Mouse (Mus musculus): ENCODE data around the gene Ubl7. TPM values are rescaled to one million over a fixed set of nuclear protein-coding genes. Genes with fewer than 3 reads are reported as not detected.

Ubl7 gene
- polyA plus RNA-seq, 1 experiment from 2014 or later = 122 TPM

- Histone ChIP-seq H3K9me3 (ENCODE audit: control insufficient read depth, low read length) (no peaks in the 10 kb centered on the region), H3K4me3 (ENCODE audit: low read depth, low read length) (peak overlapping the region; percentile 84), H3K27me3 (ENCODE audit: control insufficient read depth, insufficient read depth, low read length) (peaks cover 25% of the 10 kb centered on the region), H3K4me1 (replicated peaks; ENCODE audit: control insufficient read depth, insufficient read depth, low read length) (0 out of 2 replicates have a peak, but pooled peaks cover 6% of the 10 kb centered on the region), H3K36me3 (ENCODE audit: control insufficient read depth, insufficient read depth, low read length) (no peaks in the 10 kb centered on the region), H3K9ac (ENCODE audit: low read depth, low read length) (peak overlapping the region; percentile 84), H3K27ac (ENCODE audit: low read depth, low read length) (peak overlapping the region; percentile 86), H3K4me2 (replicated peaks; ENCODE audit: low read depth, low read length) (peak overlapping the region; percentile 97)
- DNase-seq (ENCODE audit: low spot score) (peak; percentile 75), ATAC-seq (ENCODE audit: low FRiP score) (peak; percentile 68)
- 0% methylated on average over 34 of the region's 44 CpGs for WGBS
Measured at GRCm38 (mm10) chr9:57940349-57940794, 29.6 kb downstream of the Ubl7 start.

GRCm38 (mm10) chr9:57940861-57941638 lies 30.3 kb downstream of the Ubl7 start:
- H3K27me3 ChIP-seq (ENCODE audit: control insufficient read depth, insufficient read depth, low read length) = peaks cover 25% of the 10 kb centered on the region

DNA sequence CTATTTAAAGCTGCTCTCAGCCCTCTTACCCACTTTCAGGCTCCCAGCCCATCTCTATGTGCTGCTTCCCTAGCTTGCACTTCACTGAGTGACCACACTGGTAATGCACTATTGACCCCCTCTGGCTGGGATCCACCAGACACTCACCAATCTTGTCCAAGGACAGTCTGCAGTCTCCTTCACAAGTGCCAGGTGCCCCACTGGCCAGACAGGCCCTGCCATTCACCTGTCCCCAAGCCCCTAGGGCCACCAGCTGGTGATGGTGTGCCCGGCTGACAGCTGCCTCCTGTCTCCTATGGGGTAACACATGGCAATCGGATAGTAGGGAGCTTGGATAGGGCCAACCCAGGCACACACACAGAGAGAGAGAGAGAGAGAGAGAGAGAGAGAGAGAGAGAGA lies 31.3 kb downstream of the Ubl7 start:
- no peak for ATAC-seq (ENCODE audit: low FRiP score)
- peak overlapping the region; percentile 17; the same call in 1 of the 2 replicates for H3K4me2 ChIP-seq (replicated peaks; ENCODE audit: low read depth, low read length)
- no peak for DNase-seq (ENCODE audit: low spot score)
- 42% methylated on average over 2 of the region's 2 CpGs for WGBS
- H3K27me3 ChIP-seq (ENCODE audit: control insufficient read depth, insufficient read depth, low read length) = peaks cover 25% of the 10 kb centered on the region
- H3K9me3 ChIP-seq (ENCODE audit: control insufficient read depth, low read length) = no peaks in the 10 kb centered on the region
- no peak overlapping the region for H3K27ac ChIP-seq (ENCODE audit: low read depth, low read length)
- no peak overlapping the region for H3K9ac ChIP-seq (ENCODE audit: low read depth, low read length)
- 0 out of 2 replicates have a peak, but pooled peaks cover 6% of the 10 kb centered on the region for H3K4me1 ChIP-seq (replicated peaks; ENCODE audit: control insufficient read depth, insufficient read depth, low read length)
- H3K4me3 ChIP-seq (ENCODE audit: low read depth, low read length) = 0 out of 2 replicates have a peak overlapping the region, but pooled peaks have one; percentile 10
- H3K36me3 ChIP-seq (ENCODE audit: control insufficient read depth, insufficient read depth, low read length) = no peaks in the 10 kb centered on the region

More at GRCm38 (mm10) chr9:57940861-57941638, 30.3 kb downstream of the Ubl7 start:
- 7% methylated on average over 25 of the region's 28 CpGs for WGBS
- Histone ChIP-seq H3K4me3 (ENCODE audit: low read depth, low read length) (peak overlapping the region; percentile 84), H3K4me1 (replicated peaks; ENCODE audit: control insufficient read depth, insufficient read depth, low read length) (0 out of 2 replicates have a peak, but pooled peaks cover 6% of the 10 kb centered on the region), H3K9ac (ENCODE audit: low read depth, low read length) (peak overlapping the region; percentile 84), H3K9me3 (ENCODE audit: control insufficient read depth, low read length) (no peaks in the 10 kb centered on the region), H3K4me2 (replicated peaks; ENCODE audit: low read depth, low read length) (peak overlapping the region; percentile 97), H3K36me3 (ENCODE audit: control insufficient read depth, insufficient read depth, low read length) (no peaks in the 10 kb centered on the region), H3K27ac (ENCODE audit: low read depth, low read length) (peak overlapping the region; percentile 86)
- ATAC-seq (ENCODE audit: low FRiP score) (no peak), DNase-seq (ENCODE audit: low spot score) (peak; percentile 45)

GRCm38 (mm10) chr9:57943067-57943466 lies 32.3 kb downstream of the Ubl7 start:
- WGBS = 20% methylated on average over 2 of the region's 2 CpGs
- H3K4me1 ChIP-seq (replicated peaks; ENCODE audit: control insufficient read depth, insufficient read depth, low read length) = 0 out of 2 replicates have a peak, but pooled peaks cover 6% of the 10 kb centered on the region

DNA sequence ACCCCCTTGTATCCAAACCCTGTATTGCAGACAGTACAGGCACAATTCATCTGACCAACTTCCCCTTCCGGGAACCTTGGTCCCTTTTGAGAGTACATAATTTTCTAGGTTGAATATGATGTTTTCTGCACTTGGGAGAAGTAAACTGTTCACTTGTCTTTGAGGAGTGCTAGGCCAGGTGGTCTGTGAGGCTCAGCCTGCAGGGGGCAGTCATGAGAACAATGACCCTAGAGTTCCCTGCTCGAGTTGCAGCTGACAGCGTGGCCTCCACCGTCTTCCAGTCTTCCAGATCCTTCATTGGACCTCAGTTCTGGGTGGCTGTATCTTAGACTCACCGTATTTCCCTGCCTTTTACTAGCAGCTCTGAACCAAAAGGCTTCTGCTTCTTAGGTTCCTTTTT lies 33.8 kb downstream of the Ubl7 start:
- Histone ChIP-seq H3K36me3 (ENCODE audit: control insufficient read depth, insufficient read depth, low read length) (no peaks in the 10 kb centered on the region), H3K4me1 (replicated peaks; ENCODE audit: control insufficient read depth, insufficient read depth, low read length) (0 out of 2 replicates have a peak, but pooled peaks cover 4% of the 10 kb centered on the region), H3K9ac (ENCODE audit: low read depth, low read length) (no peak overlapping the region), H3K27me3 (ENCODE audit: control insufficient read depth, insufficient read depth, low read length) (peaks cover 25% of the 10 kb centered on the region), H3K4me3 (ENCODE audit: low read depth, low read length) (no peak overlapping the region), H3K9me3 (ENCODE audit: control insufficient read depth, low read length) (no peaks in the 10 kb centered on the region), H3K27ac (ENCODE audit: low read depth, low read length) (no peak overlapping the region), H3K4me2 (replicated peaks; ENCODE audit: low read depth, low read length) (no peak overlapping the region)
- WGBS = 30% methylated on average over 5 of the region's 5 CpGs
- DNase-seq (ENCODE audit: low spot score) (peak; percentile 80), ATAC-seq (ENCODE audit: low FRiP score) (no peak)

More at GRCm38 (mm10) chr9:57943067-57943466, 32.3 kb downstream of the Ubl7 start:
- no peaks in the 10 kb centered on the region for H3K9me3 ChIP-seq (ENCODE audit: control insufficient read depth, low read length)
- H3K9ac ChIP-seq (ENCODE audit: low read depth, low read length) = no peak overlapping the region
- DNase-seq (ENCODE audit: low spot score) (no peak), ATAC-seq (ENCODE audit: low FRiP score) (no peak)
- no peaks in the 10 kb centered on the region for H3K36me3 ChIP-seq (ENCODE audit: control insufficient read depth, insufficient read depth, low read length)
- H3K27me3 ChIP-seq (ENCODE audit: control insufficient read depth, insufficient read depth, low read length) = peaks cover 25% of the 10 kb centered on the region
- H3K4me3 ChIP-seq (ENCODE audit: low read depth, low read length) = no peak overlapping the region
- no peak overlapping the region for H3K27ac ChIP-seq (ENCODE audit: low read depth, low read length)
- no peak overlapping the region for H3K4me2 ChIP-seq (replicated peaks; ENCODE audit: low read depth, low read length)

DNA sequence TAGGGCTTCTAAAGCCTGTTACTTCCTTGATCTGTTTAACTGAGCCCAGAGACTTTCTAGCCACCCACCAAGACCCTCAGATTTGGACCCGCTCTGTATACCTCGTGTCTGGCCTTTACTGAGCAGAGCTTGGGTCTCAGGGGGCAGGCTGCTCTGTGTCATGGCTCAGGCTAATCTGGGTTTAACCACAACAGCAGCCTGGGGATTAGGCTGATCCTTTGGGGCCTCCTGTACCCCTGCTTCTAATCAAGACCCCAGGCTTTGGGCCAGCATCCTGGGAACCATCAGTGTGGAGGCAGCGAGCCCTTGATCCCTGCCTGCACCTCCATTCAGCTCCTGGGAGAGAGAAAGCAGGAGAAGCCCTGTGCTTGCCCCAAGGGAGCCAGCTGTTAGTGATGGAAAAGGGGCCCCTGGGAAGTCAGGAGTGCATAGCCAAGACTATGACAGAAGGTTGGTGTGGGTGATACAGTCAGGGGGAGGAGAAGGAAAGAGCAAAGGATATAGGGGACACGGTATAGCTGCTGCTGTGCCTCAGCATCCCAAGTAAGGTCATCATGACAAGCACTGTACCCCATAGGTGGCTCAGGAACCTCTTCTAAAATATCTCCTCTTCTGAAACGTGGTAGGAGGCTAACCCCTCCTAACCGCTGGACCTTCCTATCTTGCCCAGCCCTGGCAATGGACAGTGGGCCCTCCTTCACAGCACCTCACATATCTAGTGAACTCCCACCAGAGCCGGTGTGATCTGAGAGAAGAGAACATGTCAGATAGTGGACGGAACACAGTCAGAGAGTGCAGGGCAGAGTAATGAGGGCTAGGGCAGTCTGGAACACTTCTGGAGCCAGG lies 35.2 kb downstream of the Ubl7 start:
- Histone ChIP-seq H3K27ac (ENCODE audit: low read depth, low read length) (no peak overlapping the region), H3K4me1 (replicated peaks; ENCODE audit: control insufficient read depth, insufficient read depth, low read length) (0 out of 2 replicates have a peak, but pooled peaks cover 6% of the 10 kb centered on the region)

DNA sequence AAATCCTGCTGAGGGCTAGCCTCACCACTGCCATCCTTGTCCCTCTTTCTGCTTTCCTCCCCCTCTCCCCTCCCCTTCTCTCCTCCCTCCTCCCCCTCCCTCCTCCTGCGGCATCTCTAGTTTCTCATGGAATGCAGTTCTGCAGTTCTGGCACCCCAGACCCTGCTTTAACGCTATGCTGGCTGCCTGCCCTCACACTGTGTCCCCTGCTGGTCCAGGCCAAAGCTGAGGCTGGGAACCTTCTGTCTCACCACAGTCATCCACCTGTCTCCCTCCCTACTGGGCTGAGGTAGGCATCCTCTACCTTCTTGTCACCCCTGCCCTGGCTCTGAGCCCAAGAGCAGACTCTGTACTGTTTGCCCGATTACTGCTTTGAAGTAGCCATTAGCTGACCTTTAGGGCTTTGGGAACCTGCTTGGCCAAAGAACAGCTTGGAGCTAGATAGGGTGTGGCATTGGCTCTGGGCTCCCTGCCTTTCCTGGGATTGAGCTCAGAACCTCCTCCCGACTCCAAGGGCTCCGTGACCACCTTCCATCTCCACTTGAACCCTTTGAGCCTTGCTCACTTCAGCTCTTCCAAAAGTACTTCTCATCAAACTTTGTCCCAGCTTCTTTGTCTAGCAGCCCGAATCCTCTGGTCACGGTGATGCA lies 36.7 kb downstream of the Ubl7 start:
- no peak overlapping the region for H3K9ac ChIP-seq (ENCODE audit: low read depth, low read length)
- H3K9me3 ChIP-seq (ENCODE audit: control insufficient read depth, low read length) = no peaks in the 10 kb centered on the region
- H3K36me3 ChIP-seq (ENCODE audit: control insufficient read depth, insufficient read depth, low read length) = no peaks in the 10 kb centered on the region
- DNase-seq (ENCODE audit: low spot score) (no peak), ATAC-seq (ENCODE audit: low FRiP score) (no peak)
- H3K27ac ChIP-seq (ENCODE audit: low read depth, low read length) = no peak overlapping the region
- no peak overlapping the region for H3K4me3 ChIP-seq (ENCODE audit: low read depth, low read length)
- 0 out of 2 replicates have a peak, but pooled peaks cover 8% of the 10 kb centered on the region for H3K4me1 ChIP-seq (replicated peaks; ENCODE audit: control insufficient read depth, insufficient read depth, low read length)
- H3K4me2 ChIP-seq (replicated peaks; ENCODE audit: low read depth, low read length) = no peak overlapping the region
- 57% methylated on average over 7 of the region's 7 CpGs for WGBS
- H3K27me3 ChIP-seq (ENCODE audit: control insufficient read depth, insufficient read depth, low read length) = peaks cover 10% of the 10 kb centered on the region

More for the DNA sequence above, 35.2 kb downstream of the Ubl7 start:
- WGBS = 80% methylated on average over 8 of the region's 8 CpGs
- Histone ChIP-seq H3K4me3 (ENCODE audit: low read depth, low read length) (no peak overlapping the region), H3K4me2 (replicated peaks; ENCODE audit: low read depth, low read length) (no peak overlapping the region), H3K27me3 (ENCODE audit: control insufficient read depth, insufficient read depth, low read length) (peaks cover 22% of the 10 kb centered on the region), H3K9me3 (ENCODE audit: control insufficient read depth, low read length) (no peaks in the 10 kb centered on the region), H3K9ac (ENCODE audit: low read depth, low read length) (no peak overlapping the region), H3K36me3 (ENCODE audit: control insufficient read depth, insufficient read depth, low read length) (no peaks in the 10 kb centered on the region)
- no peak for ATAC-seq (ENCODE audit: low FRiP score)
- no peak for DNase-seq (ENCODE audit: low spot score)

DNA sequence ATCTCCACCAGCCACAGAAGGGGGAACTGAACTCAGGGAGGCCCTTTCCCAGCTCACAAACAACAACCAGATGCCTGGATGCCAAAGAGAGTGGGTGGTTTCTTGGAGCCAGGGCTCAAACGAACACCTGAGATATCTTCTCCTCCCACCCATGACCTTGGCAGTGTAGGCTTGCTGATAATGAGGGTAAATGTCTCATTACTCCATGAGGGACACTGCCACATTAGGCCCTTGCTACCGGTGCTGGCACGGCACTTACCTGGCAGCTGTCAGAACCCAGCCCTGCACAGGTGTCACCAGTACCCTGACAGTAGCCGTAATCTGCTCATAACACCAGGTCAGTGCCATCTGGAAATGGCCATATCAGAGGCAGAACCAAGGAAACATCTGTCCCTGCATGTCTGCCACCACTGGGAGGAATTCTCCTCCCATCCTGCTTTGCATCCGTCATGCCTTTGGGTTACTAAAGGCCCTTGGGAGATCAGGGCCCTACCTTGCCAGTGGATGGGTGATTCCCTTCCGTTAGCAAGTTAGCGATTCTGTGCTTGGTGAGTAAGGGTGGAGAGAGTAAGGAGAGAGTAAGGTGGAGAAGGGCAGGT lies 37.7 kb downstream of the Ubl7 start:
- Histone ChIP-seq H3K36me3 (ENCODE audit: control insufficient read depth, insufficient read depth, low read length) (no peaks in the 10 kb centered on the region), H3K9ac (ENCODE audit: low read depth, low read length) (no peak overlapping the region), H3K4me2 (replicated peaks; ENCODE audit: low read depth, low read length) (no peak overlapping the region), H3K9me3 (ENCODE audit: control insufficient read depth, low read length) (no peaks in the 10 kb centered on the region), H3K27me3 (ENCODE audit: control insufficient read depth, insufficient read depth, low read length) (peaks cover 3% of the 10 kb centered on the region; the same call in 1 of the 2 replicates), H3K4me1 (replicated peaks; ENCODE audit: control insufficient read depth, insufficient read depth, low read length) (0 out of 2 replicates have a peak, but pooled peaks cover 8% of the 10 kb centered on the region), H3K27ac (ENCODE audit: low read depth, low read length) (no peak overlapping the region), H3K4me3 (ENCODE audit: low read depth, low read length) (no peak overlapping the region)
- 87% methylated on average over 7 of the region's 7 CpGs for WGBS
- ATAC-seq (ENCODE audit: low FRiP score) = no peak
- DNase-seq (ENCODE audit: low spot score) = no peak
